Mouse (Mus musculus) G1E (cell line): ENCODE measurements around the gene Rfx8.

Experiments used
- CTCF ChIP-seq: IDR thresholded peaks from 2 replicates; pipeline ENCODE4 v1.5.1; 2012; ENCODE audit warnings: low read depth, low read length, inconsistent platforms, mixed read lengths
- GATA1 ChIP-seq: IDR thresholded peaks from 2 replicates; pipeline ENCODE4 v1.6.1; 2012; ENCODE audit warnings: borderline replicate concordance, low read length, inconsistent platforms, mixed read lengths
- POLR2AphosphoS5 ChIP-seq: IDR thresholded peaks from 2 replicates; pipeline ENCODE4 v1.6.1; 2012; ENCODE audit warnings: low read depth, low read length, inconsistent platforms; ENCODE audit not compliant: insufficient replicate concordance
- TAL1 ChIP-seq: conservative IDR thresholded peaks from 2 replicates; pipeline ENCODE4 v1.6.1; 2012; ENCODE audit warnings: low read depth, low read length, inconsistent platforms, mixed read lengths

DNA sequence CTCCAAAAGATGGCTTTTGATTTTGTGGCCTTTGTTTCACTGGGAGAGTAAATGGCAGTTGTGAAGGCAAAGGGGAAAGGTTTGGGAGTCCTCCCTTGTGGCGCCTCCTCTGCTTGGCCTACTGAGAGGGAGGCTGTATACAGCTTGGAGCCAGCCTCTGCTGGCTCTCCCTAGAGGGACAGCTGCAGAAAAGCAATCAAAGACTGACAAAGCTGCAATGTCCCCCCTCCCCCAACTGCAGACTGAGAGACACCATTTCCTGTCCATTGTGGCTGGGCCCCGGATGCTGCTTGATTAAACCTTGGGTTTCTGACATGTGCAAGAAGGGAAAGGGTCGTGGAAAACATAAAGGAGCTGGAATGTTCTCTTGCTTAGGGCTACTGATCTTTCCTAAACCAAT, 28.9 kb upstream of the Rfx8 start:
- no peak for TF ChIP-seq CTCF
- no peak for TF ChIP-seq GATA1
- no peak for TF ChIP-seq TAL1
- TF ChIP-seq POLR2AphosphoS5 = no peak
